Mouse (Mus musculus) right cerebral cortex, postnatal 10 days (tissue): ENCODE measurements at regions not wholly inside any gene's neighbourhood (a gene's known extent, or its start where the extent isn't known, plus 50 kb on each side); places are given as distances from the start of the nearest gene placed in this dataset.

Experiments
- DNase-seq, 2 experiments: peaks; one replicate each; pipeline ENCODE4 v3.0.0; 2021; ENCODE audit warnings: low spot score in 2 of 2

- no peak for DNase-seq
Measured at GRCm38 (mm10) chr2:172094159-172094558, 50.9 kb upstream of the Cbln4 start.

DNA sequence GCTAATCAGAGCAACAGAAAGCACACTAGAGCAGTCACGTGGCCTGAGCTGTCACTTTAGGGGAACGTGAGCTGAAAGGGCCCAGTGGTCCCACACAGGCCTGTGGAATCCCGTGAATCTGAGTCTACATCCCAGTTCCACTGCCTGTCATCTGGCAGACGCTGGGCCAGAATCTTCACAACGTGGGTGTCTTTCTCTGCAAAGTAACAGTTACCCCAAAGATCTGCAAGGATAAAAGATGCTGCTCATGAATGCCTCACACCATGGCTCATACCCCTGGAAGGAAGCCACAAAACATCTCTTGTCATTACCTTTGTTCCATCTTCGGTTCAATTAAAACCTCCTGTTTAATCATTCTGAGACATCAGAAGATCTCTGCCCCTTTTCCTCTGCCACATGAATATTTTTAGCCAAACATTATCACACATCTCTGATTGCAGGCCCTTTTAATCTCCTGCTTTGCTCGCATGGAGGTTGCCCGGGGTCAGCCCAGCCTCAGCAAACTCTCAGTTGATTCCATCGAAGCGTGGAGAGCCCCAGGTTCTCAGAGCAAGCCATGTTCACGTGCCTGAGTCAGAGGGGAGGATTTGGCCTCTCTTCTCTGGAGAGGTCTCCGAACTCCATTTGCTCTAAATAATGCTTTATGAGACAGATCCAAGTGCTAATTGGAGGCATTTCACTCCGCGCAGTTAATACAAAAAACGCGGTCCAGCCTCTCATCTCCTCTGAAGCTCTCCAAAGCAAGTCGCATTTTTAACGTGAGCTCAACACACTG, 60.8 kb upstream of the Cbln4 start:
- no peak for DNase-seq

GRCm38 (mm10) chr2:172105241-172105640, 62.0 kb upstream of the Cbln4 start:
- DNase-seq = no peak

DNA sequence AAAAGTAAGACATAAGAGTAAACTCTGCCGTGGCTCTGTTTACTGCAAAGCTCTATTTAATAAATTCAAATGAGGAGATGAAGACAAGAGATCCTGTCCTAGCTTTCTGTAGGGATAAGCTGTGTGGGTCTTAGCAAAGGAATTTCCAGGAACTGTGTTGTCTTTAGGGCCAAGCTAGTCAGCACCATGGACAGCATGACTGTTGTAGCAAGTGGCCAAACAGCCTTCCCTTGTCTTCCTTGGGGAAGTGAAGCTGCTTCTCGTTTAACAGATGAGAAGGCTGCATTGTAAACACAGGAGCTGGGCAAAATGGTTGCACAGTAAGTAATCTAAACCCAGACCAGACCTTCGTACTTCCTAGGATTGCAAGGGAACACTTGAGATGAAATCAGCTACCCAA, 67.4 kb upstream of the Cbln4 start:
- no peak for DNase-seq

- DNase-seq = no peak
Measured at GRCm38 (mm10) chr2:172113639-172114038, 70.4 kb upstream of the Cbln4 start.

DNA sequence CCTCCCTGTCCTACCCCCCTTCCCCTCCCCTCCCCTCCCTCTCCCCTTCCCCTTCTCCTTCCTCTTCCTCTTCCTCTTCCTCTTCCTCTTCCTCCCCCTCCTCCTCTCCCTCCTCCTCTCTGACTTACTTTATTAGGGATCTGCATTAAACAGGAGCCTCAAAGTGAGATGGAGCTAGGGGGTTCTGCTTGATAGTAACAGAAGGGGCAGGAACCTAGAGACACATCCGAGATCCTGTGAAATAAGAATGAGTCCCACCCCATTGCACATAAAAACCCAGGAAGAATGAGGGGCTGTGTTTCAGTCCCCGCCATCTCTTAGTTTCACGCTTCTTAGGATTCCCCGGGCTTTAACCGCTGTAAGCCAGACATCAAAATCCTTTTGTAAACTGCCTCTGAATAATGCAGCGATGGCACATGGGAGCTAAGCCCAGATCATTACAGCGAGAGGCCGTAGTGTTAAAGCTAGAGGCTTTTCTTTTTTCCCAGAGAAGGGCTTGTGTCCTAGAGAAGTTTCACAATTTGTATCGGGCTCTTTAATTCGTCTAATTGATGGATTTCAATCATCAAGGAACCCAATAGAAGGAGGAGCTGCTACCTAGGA, 72.4 kb upstream of the Cbln4 start:
- no peak for DNase-seq

DNA sequence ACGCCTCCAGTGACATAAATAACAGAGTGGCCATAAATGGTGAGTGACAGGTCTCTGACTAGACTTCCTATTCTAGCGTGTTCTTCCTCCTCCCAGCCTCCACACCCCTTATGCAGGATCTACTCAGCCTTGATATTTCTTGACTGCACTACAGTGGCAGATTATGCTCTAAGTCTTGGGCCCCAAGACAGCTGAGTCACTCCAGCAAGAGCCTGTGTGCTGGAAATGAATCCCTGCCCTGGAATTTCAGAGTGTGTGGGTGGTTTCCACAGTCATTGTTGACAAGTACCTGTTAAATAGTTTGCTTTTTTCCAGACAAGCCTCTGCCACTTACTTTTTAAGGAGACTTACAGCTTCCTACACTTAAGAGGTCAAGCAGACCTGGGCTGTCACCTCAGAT, 84.3 kb upstream of the Cbln4 start:
- DNase-seq = no peak

DNA sequence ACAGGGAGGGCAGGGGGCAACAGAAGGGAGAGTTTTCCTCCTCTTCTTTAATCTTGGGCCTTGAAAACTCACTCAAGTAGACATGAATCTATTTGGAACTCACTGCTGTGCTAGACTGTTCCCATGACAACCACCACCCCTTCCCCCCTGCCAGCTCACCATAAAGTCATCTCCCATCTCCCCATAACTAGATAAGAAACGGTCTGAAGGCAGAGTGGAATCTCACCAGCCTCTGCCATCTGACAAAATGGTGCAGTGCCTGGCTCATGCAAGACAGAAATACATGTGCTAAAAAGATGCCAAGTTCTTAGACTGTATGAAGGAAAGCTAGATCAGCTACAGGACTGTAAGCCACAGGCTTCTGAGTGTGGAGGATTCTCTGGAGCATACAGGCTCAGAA, 88.0 kb upstream of the Cbln4 start:
- peak; percentile 54 to 73 for DNase-seq

GRCm38 (mm10) chr2:172132623-172133332, 89.5 kb upstream of the Cbln4 start:
- peak; percentile 56 to 64 for DNase-seq

DNA sequence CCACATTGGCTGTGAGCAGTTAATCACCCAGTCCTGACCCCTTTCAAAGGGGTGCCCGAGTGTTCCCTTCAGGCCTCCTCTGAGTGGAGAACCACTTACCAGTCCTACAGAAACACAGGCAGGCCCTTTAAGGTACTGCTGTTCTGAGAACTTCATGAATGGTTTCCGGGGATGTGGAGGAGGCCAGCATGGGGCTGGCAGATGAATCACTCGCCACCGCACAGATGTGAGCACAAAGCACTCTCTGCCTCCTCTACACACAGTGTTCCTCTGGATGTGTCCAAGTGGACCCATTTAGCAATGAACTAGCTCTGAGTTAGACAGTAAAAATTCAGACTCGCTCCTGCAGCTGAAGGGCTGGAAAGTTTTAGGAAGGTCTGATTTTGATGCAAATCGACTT, 96.8 kb upstream of the Cbln4 start:
- DNase-seq = no peak

DNA sequence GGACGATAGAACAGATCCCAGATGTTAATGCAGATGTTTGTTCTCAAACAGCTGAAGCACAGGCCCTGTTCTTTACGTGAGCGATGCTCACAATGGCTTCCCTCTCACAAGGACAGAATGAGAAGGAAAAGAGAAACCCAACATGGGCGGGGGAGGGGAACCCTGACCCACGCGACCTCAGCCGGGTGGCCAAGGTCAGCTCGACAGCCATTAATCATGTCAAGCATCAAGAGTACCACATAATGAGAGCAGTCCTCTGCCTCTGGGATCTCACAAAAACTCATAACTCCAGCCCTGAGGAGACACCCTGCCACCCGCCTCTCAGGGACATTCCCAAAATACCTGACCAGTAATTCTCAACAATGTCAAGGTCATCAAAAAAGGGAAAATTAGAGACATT, 100.0 kb upstream of the Cbln4 start:
- no peak for DNase-seq

DNA sequence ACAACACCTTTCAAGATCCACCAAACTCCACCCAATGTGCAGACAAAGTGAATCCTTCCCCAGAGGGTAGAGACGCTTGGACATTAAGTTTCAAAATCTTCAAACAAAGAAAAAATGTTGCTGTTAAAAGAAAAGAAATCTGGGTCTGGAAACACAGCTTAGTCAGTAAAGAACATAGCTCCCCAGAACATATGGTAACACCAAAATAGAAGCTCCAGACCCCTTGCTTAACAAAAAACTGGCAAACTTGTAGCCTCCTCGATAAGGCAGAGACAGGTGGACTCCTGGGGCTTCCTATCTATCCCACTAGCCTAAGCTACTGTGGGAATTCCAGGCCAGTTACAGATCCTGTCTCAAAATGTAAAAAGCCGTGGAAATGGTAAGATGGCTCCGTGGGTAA, 99.6 kb upstream of the Mc3r start:
- no peak for DNase-seq

DNA sequence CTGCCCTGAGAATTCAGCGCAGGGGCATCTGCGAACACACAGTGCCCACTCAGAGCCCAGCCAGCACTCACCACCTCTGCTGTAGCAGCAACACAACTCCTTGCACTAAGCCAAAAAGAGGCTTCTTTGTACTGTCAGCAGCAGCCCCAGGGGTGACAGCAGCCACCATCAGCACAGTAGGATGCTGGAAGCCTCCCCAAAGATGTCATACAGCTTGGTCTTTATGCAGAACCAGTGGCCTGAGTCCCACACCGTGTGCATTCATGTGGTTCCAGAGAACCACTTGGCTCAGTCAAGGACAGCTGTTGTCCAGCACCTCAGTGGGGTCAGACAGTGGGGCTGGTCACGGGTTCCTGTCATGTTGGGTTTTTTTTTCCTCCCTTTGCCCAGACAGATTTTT, 98.6 kb upstream of the Mc3r start:
- DNase-seq = peak in 1 of 2 experiments; percentile 35

DNA sequence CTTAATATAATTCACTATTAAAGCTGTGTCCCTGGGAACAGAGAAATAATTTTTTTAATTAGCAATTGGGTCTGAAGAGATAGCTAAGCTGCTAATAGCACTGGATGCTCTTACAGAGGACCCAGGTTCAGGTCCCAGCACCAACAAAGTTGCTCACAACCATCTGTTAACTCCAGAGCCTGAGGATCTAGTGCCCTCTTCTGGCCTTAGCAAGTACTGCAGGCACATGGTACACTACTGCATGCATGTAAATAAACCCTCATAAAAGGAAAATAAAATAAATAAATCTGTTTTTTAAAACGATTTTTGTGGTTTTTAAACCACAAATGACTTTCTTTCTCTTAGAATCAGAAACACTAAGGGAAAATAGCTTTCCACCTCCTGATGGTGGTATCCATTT, 97.4 kb upstream of the Mc3r start:
- DNase-seq = no peak

DNA sequence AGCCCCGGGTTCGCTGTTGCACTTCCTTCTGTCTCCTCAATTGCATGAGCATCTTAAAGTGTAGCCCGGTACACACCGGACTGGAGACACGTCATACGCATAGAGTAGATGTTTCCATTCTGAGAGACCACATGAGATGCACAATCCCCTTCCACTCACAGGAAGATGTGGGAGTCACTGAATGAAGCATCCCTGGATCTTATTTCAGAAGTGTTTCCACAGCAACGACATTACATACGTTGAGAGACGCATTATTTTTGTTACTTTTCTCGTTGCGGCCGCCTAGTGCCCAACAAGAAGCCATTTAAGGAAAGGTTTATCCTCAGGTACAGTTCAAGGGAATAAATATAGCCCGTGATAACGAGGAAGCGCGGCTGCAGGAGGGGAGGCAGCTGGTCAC, 88.4 kb upstream of the Mc3r start:
- peak; percentile 37 to 66 for DNase-seq

DNA sequence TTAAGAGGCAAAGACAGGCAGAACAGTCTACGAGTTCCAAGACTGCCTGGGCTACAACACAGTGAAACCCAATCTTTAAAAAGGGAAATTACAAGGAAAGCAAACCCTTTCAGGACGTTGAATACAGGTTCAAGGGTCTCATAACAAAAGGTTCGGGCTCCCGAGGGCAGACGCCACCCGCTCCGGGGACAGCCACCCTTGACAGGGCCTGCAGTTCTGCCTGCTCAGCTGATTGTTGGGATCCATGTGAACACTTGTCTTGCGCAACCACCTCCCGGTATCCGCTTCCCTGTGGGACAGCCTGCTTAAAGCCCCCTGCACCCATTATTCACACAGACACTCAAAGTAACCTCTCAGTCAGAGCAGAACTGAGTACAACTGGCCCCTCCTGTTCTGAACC, 70.9 kb upstream of the Mc3r start:
- no peak for DNase-seq

GRCm38 (mm10) chr2:172179301-172179700, 69.0 kb upstream of the Mc3r start:
- no peak for DNase-seq

GRCm38 (mm10) chr2:172197746-172198145, 50.5 kb upstream of the Mc3r start:
- DNase-seq = peak in 1 of 2 experiments; percentile 9
